Mouse (Mus musculus) embryonic facial prominence, embryonic 10.5 days (tissue): ENCODE measurements around the gene Adam19. TPM values are rescaled to one million over a fixed set of nuclear protein-coding genes. Genes with fewer than 3 reads are reported as not detected.
A peak's percentile ranks its signal among the peaks of the same experiment; 100 is the strongest.

Experiments used
- DNase-seq: peaks from one replicate; pipeline ENCODE4 v3.0.0-alpha.2; 2017; ENCODE audit warnings: low spot score
- H3K27ac ChIP-seq: fragments of 300-500 bp; sonication (generic); replicated peaks from 2 replicates; pipeline ENCODE4 v1.5.1; 2016; ENCODE audit warnings: mild to moderate bottlenecking
- H3K27me3 ChIP-seq: fragments of 300-500 bp; sonication (generic); replicated peaks from 2 replicates; pipeline ENCODE4 v1.6.1; 2016; ENCODE audit warnings: low read depth, mild to moderate bottlenecking; ENCODE audit not compliant: poor library complexity, severe bottlenecking
- H3K36me3 ChIP-seq: fragments of 300-500 bp; sonication (generic); replicated peaks from 2 replicates; pipeline ENCODE4 v1.6.1; 2016; ENCODE audit warnings: mild to moderate bottlenecking, moderate library complexity
- H3K4me1 ChIP-seq: fragments of 300-500 bp; sonication (generic); 2 replicates; pipeline ENCODE4 v1.6.1; 2016
- H3K4me3 ChIP-seq: fragments of 300-500 bp; sonication (generic); 2 replicates; pipeline ENCODE4 v1.5.1; 2016; ENCODE audit warnings: mild to moderate bottlenecking, moderate library complexity
- H3K9me3 ChIP-seq: fragments of 300-500 bp; sonication (generic); 2 replicates; pipeline ENCODE4 v1.6.1; 2016; ENCODE audit warnings: mild to moderate bottlenecking
- WGBS: fragments of 180-500 bp; shearing (Covaris S2); methylation state at CpG from one replicate; pipeline ENCODE4 v1.1.7; 2016; 5-methylcytosine and 5-hydroxymethylcytosine counted together
- polyA plus RNA-seq: library from polyadenylated mRNA; unstranded; fragments of >200 nt; fragmentation: Nextera tagmentation; extraction: Ambion mirVana; gene quantifications from 2 replicates; pipeline ENCODE4 v1.2.1, GENCODE M21; 2016

Adam19 gene
- polyA plus RNA-seq, 1 experiment from 2014 or later, result 13.9 TPM

GRCm38 (mm10) chr11:46097062-46097461 lies 41.3 kb downstream of the Adam19 start:
- Histone ChIP-seq H3K4me1 (peaks cover 7% of the 10 kb centered on the region), H3K9me3 (no peaks in the 10 kb centered on the region), H3K27ac (no peak overlapping the region), H3K4me3 (no peak overlapping the region), H3K36me3 (peaks cover 54% of the 10 kb centered on the region), H3K27me3 (no peaks in the 10 kb centered on the region)
- DNase-seq, result no peak
- 97% methylated on average over 3 of the region's 3 CpGs for WGBS

GRCm38 (mm10) chr11:46102107-46102506 lies 46.3 kb downstream of the Adam19 start:
- Histone ChIP-seq H3K27ac (no peak overlapping the region), H3K36me3 (peaks cover 44% of the 10 kb centered on the region), H3K9me3 (no peaks in the 10 kb centered on the region), H3K4me3 (no peak overlapping the region), H3K4me1 (peaks cover 7% of the 10 kb centered on the region), H3K27me3 (no peaks in the 10 kb centered on the region)
- WGBS, result 79% methylated on average over 6 of the region's 6 CpGs
- no peak for DNase-seq

- no peak overlapping the region for H3K27ac ChIP-seq
- 94% methylated on average over 1 of the region's 1 CpGs for WGBS
- no peak overlapping the region for H3K4me3 ChIP-seq
Observed at GRCm38 (mm10) chr11:46107046-46107445, 51.3 kb downstream of the Adam19 start.

GRCm38 (mm10) chr11:46109206-46109605 lies 53.4 kb downstream of the Adam19 start:
- no peak for DNase-seq
- WGBS, result 95% methylated on average over 5 of the region's 5 CpGs
- no peaks in the 10 kb centered on the region for H3K9me3 ChIP-seq
- H3K27me3 ChIP-seq, result no peaks in the 10 kb centered on the region
- H3K4me3 ChIP-seq, result no peak overlapping the region
- H3K27ac ChIP-seq, result no peak overlapping the region
- H3K4me1 ChIP-seq, result no peaks in the 10 kb centered on the region
- H3K36me3 ChIP-seq, result peaks cover 18% of the 10 kb centered on the region

More at GRCm38 (mm10) chr11:46107046-46107445, 51.3 kb downstream of the Adam19 start:
- H3K36me3 ChIP-seq, result peaks cover 15% of the 10 kb centered on the region
- no peak for DNase-seq
- H3K27me3 ChIP-seq, result no peaks in the 10 kb centered on the region
- peaks cover 4% of the 10 kb centered on the region for H3K4me1 ChIP-seq
- H3K9me3 ChIP-seq, result no peaks in the 10 kb centered on the region

- Histone ChIP-seq H3K27ac (no peak overlapping the region), H3K27me3 (no peaks in the 10 kb centered on the region), H3K36me3 (peaks cover 27% of the 10 kb centered on the region), H3K4me1 (no peaks in the 10 kb centered on the region), H3K4me3 (no peak overlapping the region), H3K9me3 (no peaks in the 10 kb centered on the region)
- no peak for DNase-seq
- 87% methylated on average over 8 of the region's 8 CpGs for WGBS
Observed at GRCm38 (mm10) chr11:46110156-46110944, 54.6 kb downstream of the Adam19 start.

- no peak for DNase-seq
Observed at GRCm38 (mm10) chr11:46110945-46111287, 55.1 kb downstream of the Adam19 start.

GRCm38 (mm10) chr11:46113211-46113610 lies 57.4 kb downstream of the Adam19 start:
- no peak for DNase-seq
- no peaks in the 10 kb centered on the region for H3K27me3 ChIP-seq
- no peaks in the 10 kb centered on the region for H3K9me3 ChIP-seq
- H3K4me1 ChIP-seq, result no peaks in the 10 kb centered on the region
- no peak overlapping the region for H3K4me3 ChIP-seq
- H3K36me3 ChIP-seq, result peaks cover 26% of the 10 kb centered on the region
- no peak overlapping the region for H3K27ac ChIP-seq
- WGBS, result 78% methylated on average over 3 of the region's 3 CpGs

More at GRCm38 (mm10) chr11:46110945-46111287, 55.1 kb downstream of the Adam19 start:
- H3K9me3 ChIP-seq, result no peaks in the 10 kb centered on the region
- WGBS, result 88% methylated on average over 1 of the region's 1 CpGs
- H3K4me3 ChIP-seq, result no peak overlapping the region
- no peaks in the 10 kb centered on the region for H3K27me3 ChIP-seq
- no peaks in the 10 kb centered on the region for H3K4me1 ChIP-seq
- H3K36me3 ChIP-seq, result peaks cover 27% of the 10 kb centered on the region
- H3K27ac ChIP-seq, result no peak overlapping the region

- Histone ChIP-seq H3K36me3 (peaks cover 27% of the 10 kb centered on the region), H3K4me1 (peaks cover 9% of the 10 kb centered on the region), H3K9me3 (no peaks in the 10 kb centered on the region), H3K27ac (no peak overlapping the region), H3K27me3 (no peaks in the 10 kb centered on the region), H3K4me3 (no peak overlapping the region)
- 91% methylated on average over 7 of the region's 7 CpGs for WGBS
- DNase-seq, result no peak
Observed at GRCm38 (mm10) chr11:46114221-46114620, 58.4 kb downstream of the Adam19 start.

- no peaks in the 10 kb centered on the region for H3K9me3 ChIP-seq
- no peak for DNase-seq
- peaks cover 17% of the 10 kb centered on the region for H3K4me1 ChIP-seq
- H3K27me3 ChIP-seq, result no peaks in the 10 kb centered on the region
- H3K4me3 ChIP-seq, result no peak overlapping the region
- H3K27ac ChIP-seq, result no peak overlapping the region
- peaks cover 27% of the 10 kb centered on the region for H3K36me3 ChIP-seq
- WGBS, result 71% methylated on average over 4 of the region's 4 CpGs
Observed at GRCm38 (mm10) chr11:46115011-46115410, 59.2 kb downstream of the Adam19 start.

- Histone ChIP-seq H3K4me1 (peaks cover 18% of the 10 kb centered on the region), H3K27ac (no peak overlapping the region), H3K27me3 (no peaks in the 10 kb centered on the region), H3K4me3 (no peak overlapping the region), H3K36me3 (peaks cover 27% of the 10 kb centered on the region), H3K9me3 (no peaks in the 10 kb centered on the region)
- DNase-seq, result no peak
- 89% methylated on average over 9 of the region's 9 CpGs for WGBS
Observed at GRCm38 (mm10) chr11:46115411-46116173, 59.8 kb downstream of the Adam19 start.

- no peak overlapping the region for H3K4me3 ChIP-seq
- H3K27me3 ChIP-seq, result no peaks in the 10 kb centered on the region
- no peak overlapping the region for H3K27ac ChIP-seq
- H3K4me1 ChIP-seq, result peaks cover 18% of the 10 kb centered on the region
- WGBS, result 94% methylated on average over 2 of the region's 2 CpGs
- no peak for DNase-seq
- peaks cover 27% of the 10 kb centered on the region for H3K36me3 ChIP-seq
- no peaks in the 10 kb centered on the region for H3K9me3 ChIP-seq
Observed at GRCm38 (mm10) chr11:46116510-46116909, 60.7 kb downstream of the Adam19 start.

GRCm38 (mm10) chr11:46119624-46120023 lies 63.8 kb downstream of the Adam19 start:
- peak; percentile 64 for DNase-seq
- H3K4me1 ChIP-seq, result peaks cover 18% of the 10 kb centered on the region

GRCm38 (mm10) chr11:46120084-46120483 lies 64.3 kb downstream of the Adam19 start:
- Histone ChIP-seq H3K27ac (no peak overlapping the region), H3K27me3 (no peaks in the 10 kb centered on the region), H3K9me3 (no peaks in the 10 kb centered on the region), H3K36me3 (peaks cover 28% of the 10 kb centered on the region), H3K4me3 (no peak overlapping the region), H3K4me1 (peaks cover 18% of the 10 kb centered on the region)
- DNase-seq, result no peak
- WGBS, result 72% methylated on average over 10 of the region's 10 CpGs

More at GRCm38 (mm10) chr11:46119624-46120023, 63.8 kb downstream of the Adam19 start:
- Histone ChIP-seq H3K9me3 (no peaks in the 10 kb centered on the region), H3K27me3 (no peaks in the 10 kb centered on the region), H3K27ac (no peak overlapping the region), H3K36me3 (peaks cover 29% of the 10 kb centered on the region), H3K4me3 (no peak overlapping the region)
- WGBS, result 11% methylated on average over 4 of the region's 4 CpGs
